Mouse (Mus musculus) thymus, postnatal 36 days (tissue): ENCODE measurements around the gene Spata45.
"Not testable (repeated sequence)": the region's sequence is repeated elsewhere in the genome, so short reads cannot be mapped to it uniquely, and the experiment has no call there.

ENCODE experiments used
- DNase-seq, 2 experiments: peaks; one replicate each; pipeline ENCODE4 v3.0.0; 2022; ENCODE audit warnings: mixed read lengths in 2 of 2

The Spata45 gene

DNA sequence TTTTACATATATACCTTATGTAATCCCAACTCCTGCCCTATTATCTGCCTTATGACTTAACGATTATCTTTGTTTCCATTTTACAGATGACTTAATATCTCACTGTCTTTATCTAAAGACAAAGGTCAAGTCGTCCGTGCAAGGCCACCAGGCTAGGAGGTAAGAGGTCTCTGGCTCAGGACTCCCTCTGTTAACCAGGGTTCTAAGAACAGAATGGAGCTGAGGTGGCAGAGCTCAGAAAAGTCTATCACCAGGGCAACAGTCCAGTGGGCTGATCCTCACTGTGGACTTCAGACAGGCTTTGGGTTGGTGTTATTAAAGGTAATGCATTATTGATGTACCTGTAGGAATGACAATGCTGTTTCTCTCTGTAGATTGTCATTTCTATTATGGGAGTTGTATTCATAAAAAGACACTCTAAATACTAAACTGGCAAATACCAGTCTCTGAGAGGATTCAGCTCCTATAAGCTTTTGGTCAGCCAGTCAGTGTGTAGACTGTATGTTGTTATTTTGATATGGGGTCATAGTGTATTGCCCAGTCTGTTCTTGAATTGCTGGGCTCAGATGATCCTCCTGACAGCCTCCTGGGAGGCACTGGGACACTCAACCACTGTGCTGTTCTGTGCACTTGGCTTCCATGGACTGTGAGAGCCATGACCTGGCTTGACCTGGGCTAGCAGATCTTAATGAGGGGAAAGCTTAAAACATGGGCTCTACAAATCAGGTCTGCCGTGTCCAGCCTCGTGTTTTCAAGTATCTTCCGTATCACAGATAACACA, at the start of gene Spata45:
Spata45 (plus strand) TSS at position 86 of the 781 bp plus-strand sequence.
- DNase-seq = no peak

DNA sequence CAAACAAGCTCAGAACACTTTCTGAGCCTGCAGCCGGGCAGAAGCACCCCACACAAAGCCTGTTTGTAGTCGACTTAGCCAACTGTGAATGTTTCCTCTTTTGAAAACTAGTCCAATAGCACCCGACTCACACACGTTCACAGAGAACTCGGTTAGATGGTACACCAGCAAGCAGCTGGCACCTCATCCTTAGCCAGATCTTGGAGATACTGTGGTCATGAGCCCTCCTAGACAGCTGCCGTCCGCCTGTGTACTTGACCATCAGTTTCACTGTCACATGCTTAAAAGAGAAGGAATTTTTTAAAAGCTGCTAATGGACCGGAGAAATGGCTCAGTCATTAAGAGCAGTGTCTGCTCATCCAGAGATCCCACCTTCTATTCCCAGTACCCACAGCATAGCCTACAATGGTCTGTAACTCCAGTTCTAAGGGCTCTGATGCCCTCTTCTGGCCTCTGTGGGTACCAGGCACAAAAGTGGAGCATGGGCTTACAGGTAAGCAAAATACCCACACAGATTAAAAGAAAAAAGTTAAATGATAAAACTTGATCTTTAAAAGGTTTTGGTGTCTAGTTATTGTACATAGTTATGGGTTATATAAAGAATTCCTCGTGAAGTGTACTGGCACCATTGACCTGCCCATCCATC, 46.9 kb upstream of the Spata45 start:
- DNase-seq = no peak

DNA sequence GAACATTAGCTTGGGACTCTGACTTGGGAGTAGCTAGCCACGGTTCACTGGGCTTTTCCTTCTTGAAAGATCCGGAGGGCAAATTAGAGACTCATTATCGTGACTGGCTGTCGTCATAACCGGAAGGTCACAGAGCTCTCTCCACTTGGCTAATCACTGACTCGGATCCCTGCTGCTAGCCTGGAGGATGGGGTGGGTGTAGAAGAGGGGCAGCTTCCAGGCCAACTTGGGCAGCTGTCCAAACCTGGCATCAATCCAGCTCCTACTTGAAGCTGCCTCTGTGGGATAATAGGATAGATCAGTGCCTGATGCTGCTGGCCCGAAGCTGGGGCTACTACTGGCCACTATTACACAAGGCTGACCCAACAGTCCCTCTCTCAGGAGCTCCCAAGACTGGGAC, 40.9 kb upstream of the Spata45 start:
- DNase-seq = no peak

- DNase-seq = no peak
Observed at GRCm38 (mm10) chr1:190996346-190996877, 40.0 kb upstream of the Spata45 start.

DNA sequence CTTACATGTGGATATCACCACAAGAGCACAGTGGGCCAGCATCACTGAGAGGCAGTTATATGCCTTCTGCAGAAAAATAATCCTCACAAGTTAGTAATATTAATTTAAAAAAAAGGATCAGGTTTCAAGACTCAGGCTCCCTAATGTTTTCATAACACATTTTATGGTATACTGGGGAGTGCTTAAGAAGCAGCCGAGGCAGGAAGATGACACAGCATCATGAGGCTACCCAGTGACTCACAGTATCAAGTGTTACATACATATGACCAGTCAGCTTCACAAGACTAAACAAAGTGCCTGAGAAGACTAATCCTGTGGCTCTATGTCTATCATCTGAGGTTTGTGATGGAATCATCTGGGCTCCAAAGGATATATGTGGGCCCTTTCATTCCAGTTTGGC, 38.4 kb upstream of the Spata45 start:
- DNase-seq = no peak

DNA sequence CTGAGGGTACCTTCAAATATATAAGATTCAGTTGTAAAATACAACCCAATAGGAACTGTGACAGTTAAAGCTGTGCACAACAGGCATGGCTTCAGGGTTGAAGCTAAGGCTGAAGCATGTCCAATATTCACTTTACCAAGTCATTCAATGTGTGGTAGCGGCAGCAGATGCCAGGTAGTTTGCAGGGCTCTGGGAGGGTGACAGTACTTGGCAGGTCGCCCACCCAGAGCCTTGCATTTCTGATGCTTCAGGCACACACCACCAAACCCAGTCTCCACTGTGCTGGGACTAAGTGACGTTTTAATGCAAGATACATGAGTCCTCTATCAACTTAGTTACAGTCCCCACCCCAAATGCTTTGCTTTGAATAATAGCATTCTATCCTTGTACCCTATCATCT, 35.8 kb upstream of the Spata45 start:
- no peak for DNase-seq

GRCm38 (mm10) chr1:191002201-191002600, 34.2 kb upstream of the Spata45 start:
- DNase-seq = peak in 1 of 2 experiments; percentile 20

DNA sequence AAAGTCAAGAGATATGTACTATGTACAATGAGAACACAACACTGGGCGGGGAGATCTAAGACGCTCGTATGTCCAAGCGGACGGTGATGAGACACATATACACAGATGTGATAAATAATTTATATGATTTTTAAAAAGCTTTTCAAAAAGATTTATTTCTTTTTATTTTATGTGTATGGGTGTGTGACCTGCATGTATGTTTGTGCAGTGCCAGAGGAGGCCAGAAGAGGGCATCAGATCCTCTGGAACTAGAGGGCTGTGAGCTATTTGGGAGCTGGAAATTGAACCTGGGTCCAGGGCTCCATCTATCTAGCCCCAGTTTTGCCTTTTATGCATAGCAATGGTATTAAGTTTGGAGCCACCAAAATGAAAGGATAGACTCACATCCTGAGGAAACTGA, 27.7 kb upstream of the Spata45 start:
- peak; percentile 13 to 18 for DNase-seq

- no peak for DNase-seq
Observed at GRCm38 (mm10) chr1:191014271-191014670, 22.2 kb upstream of the Spata45 start.

DNA sequence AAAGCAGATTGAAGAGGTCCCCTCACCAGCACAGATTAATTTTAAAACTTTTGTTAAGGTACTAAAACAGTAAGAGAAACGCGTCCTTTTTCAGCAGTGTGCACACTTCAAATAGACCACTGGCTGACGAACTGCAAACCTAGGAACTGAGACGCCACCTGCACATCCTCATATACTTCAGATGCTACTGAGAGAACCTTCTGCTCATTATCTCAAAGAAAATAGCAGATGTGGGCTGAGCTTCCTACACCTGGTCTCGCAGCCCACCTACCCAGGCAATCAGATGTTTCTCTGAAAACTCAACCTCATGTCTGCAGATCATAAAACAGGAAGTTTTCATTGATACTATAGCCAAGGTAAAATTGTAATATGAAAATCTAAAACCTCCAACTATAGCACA, 16.6 kb upstream of the Spata45 start:
- peak; percentile 6 to 45 for DNase-seq

- no peak for DNase-seq
Observed at GRCm38 (mm10) chr1:191020217-191020924, 16.1 kb upstream of the Spata45 start.

GRCm38 (mm10) chr1:191021016-191021415, 15.4 kb upstream of the Spata45 start:
- no peak for DNase-seq

DNA sequence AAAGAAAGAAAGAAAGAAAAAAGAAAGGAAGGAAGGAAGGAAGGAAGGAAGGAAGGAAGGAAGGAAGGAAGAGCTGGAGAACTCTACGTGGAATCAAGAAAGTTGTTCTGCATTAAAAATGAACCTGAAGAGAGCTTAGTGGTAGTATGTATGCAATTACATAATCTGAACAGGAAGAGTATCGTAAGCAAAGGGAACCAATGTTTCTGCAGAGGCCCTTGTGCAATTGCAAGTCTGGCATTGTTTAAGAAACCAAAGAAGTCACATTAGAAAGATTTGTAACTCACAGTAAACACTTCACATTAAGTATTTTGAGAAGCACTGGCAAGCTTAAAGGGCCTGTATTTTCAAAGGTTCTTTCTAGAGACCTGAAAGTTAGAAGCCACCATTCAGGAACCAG, 13.3 kb upstream of the Spata45 start:
- DNase-seq = no peak

DNA sequence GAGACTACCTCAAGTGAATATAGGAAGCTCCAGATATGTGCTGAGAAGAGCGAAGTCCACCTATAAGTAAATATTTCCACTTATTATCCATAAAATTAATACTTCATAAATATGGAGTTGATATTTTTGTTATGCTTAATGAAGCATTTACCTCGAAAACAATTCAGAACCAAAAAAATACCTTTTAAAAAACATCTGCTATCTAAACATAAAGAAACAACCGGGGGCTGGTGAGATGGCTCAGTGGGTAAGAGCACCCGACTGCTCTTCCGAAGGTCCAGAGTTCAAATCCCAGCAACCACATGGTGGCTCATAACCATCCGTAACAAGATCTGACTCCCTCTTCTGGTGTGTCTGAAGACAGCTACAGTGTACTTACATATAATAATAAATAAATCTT, 12.6 kb upstream of the Spata45 start:
- DNase-seq = not testable (repeated sequence)

DNA sequence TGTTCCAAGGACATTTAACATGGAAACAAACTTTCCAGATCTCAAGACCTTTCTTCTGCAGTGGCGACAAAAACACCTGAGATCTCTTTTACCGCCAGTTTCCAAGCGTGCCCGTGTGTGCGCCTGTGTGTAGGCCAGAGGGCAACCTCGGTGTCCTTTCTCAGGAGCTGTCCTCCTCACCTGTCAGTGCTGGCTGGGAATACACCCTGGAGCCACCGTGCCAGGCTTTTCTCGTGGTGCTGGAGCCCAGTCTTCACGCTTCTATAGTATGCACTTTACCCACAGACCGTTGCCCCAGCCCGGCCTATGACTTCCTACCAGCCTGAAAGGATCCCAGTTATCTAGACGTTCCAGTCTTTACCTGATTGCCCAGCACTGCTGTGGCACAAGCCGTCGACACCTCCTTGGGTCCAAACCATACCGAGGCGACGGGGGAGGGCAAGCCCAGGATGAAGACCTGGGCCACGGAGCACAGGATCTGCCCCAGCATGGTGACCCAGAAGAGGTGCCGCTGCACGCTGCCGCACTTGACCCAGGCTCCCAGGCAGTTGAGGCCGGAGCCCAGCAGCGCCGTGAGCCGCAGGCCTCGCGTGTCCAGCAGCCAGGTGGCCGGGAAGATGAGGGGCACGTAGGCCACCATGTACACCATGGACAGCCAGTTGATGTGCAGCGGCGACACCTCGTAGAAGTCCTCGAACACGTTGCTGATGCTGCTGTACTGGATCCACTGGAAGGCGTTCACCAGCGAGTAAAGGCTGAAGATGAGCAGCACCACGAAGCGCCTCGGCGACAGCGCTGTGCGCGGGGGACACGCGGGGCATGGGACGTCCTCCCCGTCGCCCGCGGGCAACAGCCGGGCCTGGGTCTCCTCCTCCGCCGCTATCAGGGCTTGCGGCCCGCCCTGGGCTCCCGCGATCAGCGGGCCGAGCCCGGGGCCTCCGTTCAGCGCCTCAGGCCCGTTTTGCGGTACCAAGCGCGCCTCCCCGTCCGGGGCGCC, 11.1 kb upstream of the Spata45 start:
- DNase-seq = no peak

DNA sequence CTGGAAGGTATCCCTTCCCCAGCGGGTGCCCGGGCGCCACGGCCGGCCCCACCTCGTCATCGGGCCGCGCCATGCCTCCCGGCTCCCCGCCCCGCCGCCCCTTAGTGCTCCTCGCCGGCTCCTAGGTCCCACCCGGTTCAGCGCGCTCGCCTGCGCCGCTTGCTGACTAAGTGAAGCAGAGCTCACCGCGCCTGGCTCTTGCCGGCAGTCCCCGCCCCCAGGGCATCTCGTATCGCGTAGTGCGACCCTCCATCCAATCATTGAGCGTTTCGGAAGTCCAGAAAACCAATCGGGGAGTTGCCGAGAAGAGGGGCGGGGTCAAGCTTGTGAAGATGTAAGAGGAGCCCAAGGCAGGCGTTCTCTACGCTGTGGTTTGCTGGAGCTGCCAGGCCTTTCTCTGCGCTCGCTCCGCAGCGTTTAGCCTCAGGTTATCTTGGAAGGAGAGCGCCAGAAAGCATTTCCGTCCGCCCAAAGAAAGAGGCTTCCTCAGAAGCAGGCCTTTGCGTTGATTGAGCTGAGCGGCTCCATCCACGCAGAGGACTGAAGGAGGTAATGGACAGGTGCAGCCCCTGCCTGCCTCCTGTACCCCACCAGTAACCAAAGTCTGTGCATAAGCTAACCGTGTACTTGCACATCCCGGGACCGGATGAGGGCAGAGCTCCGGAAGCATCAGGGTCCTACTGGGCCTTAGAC, 10.3 kb upstream of the Spata45 start, which contains the start of gene Flvcr1:
Flvcr1 (minus strand) TSS at position 138 of the 693 bp plus-strand sequence.
- peak; percentile 98 to 99 for DNase-seq

GRCm38 (mm10) chr1:191030182-191030581, 6.3 kb upstream of the Spata45 start:
- no peak for DNase-seq

- DNase-seq = not testable (repeated sequence)
Observed at GRCm38 (mm10) chr1:191030922-191031425, 5.5 kb upstream of the Spata45 start.

GRCm38 (mm10) chr1:191035649-191036048, 790 bp upstream of the Spata45 start:
- no peak for DNase-seq

DNA sequence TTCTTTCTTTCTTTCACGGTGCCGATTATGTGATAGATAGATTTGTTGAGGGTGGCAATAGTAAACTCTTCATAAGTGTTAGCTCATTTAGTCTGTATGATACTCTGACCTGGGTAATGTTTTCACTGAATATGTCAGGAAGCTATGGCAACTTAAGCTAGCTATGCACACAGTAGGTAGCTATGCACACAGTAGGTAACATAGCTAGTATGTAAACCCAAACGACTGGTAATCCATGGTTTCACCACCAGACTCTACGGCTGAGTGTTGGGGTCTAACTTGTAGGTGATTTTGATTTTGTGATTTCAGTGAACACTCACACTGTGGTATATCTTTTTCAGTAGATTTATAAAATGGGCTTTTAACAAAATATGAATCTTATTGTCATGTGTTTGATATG, 1.6 kb downstream of the Spata45 start:
- no peak for DNase-seq

DNA sequence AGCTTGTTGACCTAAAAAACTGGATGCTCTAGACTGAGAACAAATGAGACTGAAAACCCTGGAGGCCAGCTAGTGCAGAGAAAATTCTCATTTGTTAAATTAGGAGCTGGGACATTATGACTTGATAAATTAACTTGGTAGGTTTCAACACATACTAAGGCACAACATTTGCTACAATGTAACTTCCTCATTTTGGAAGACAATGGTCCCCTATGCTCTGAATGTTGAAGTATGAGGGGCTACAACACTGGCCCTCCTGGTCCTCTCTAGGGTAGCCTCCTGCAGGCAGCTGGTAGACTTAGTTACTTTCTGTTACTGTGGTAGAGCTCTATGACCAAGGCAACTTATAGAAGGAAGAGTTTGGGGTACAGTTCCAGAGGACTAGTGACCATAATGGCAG, 4.9 kb downstream of the Spata45 start:
- DNase-seq = no peak
